Mouse (Mus musculus) ES-Bruce4 (cell line): ENCODE data around the gene Ube2a. TPM values are rescaled to one million over a fixed set of nuclear protein-coding genes. Genes with fewer than 3 reads are reported as not detected.

ENCODE experiments used
- H3K27ac ChIP-seq: 2 replicates; pipeline ENCODE4 v1.5.1; 2012; ENCODE audit warnings: low read length, inconsistent platforms; ENCODE audit not compliant: insufficient read depth
- H3K27me3 ChIP-seq: 2 replicates; pipeline ENCODE4 v1.6.1; 2012; ENCODE audit warnings: mild to moderate bottlenecking, low read length, inconsistent platforms; ENCODE audit not compliant: control insufficient read depth, poor library complexity, insufficient read depth, severe bottlenecking
- H3K36me3 ChIP-seq: 2 replicates; pipeline ENCODE4 v1.6.1; 2012; ENCODE audit warnings: inconsistent platforms, mild to moderate bottlenecking, low read length, moderate library complexity; ENCODE audit not compliant: control insufficient read depth, poor library complexity, insufficient read depth, severe bottlenecking
- H3K4me1 ChIP-seq: one replicate; pipeline ENCODE4 v1.8.1; 2011; ENCODE audit warnings: low read length; ENCODE audit not compliant: control insufficient read depth, insufficient read depth
- H3K4me3 ChIP-seq: 2 replicates; pipeline ENCODE4 v1.5.1; 2011; ENCODE audit warnings: low read depth, mild to moderate bottlenecking, low read length
- H3K9ac ChIP-seq: 2 replicates; pipeline ENCODE4 v1.6.1; 2012; ENCODE audit warnings: low read depth, mild to moderate bottlenecking, inconsistent platforms; ENCODE audit not compliant: poor library complexity, severe bottlenecking
- H3K9me3 ChIP-seq: replicated peaks from 2 replicates; pipeline ENCODE4 v1.6.1; 2012; ENCODE audit warnings: mild to moderate bottlenecking, low read length, inconsistent platforms; ENCODE audit not compliant: control insufficient read depth, poor library complexity, insufficient read depth, severe bottlenecking
- CTCF ChIP-seq: IDR thresholded peaks from one replicate; pipeline ENCODE4 v1.8.1; 2011; ENCODE audit warnings: low read depth, low read length
- EP300 ChIP-seq: IDR thresholded peaks from 2 replicates; pipeline ENCODE4 v1.6.1; 2011; ENCODE audit warnings: low read depth, low read length; ENCODE audit not compliant: insufficient read depth
- POLR2A ChIP-seq: IDR thresholded peaks from one replicate; pipeline ENCODE4 v1.8.1; 2011; ENCODE audit warnings: low read length; ENCODE audit not compliant: insufficient read depth
- polyA plus RNA-seq: library from polyadenylated mRNA; stranded (reverse); fragments of >200 nt; gene quantifications from 2 replicates; pipeline ENCODE4 v1.2.4, GENCODE M21; 2011; ENCODE audit warnings: low read depth; ENCODE audit not compliant: missing spikeins, insufficient read depth, insufficient read length

Ube2a gene
- polyA plus RNA-seq, 1 experiment, result 112 TPM

DNA sequence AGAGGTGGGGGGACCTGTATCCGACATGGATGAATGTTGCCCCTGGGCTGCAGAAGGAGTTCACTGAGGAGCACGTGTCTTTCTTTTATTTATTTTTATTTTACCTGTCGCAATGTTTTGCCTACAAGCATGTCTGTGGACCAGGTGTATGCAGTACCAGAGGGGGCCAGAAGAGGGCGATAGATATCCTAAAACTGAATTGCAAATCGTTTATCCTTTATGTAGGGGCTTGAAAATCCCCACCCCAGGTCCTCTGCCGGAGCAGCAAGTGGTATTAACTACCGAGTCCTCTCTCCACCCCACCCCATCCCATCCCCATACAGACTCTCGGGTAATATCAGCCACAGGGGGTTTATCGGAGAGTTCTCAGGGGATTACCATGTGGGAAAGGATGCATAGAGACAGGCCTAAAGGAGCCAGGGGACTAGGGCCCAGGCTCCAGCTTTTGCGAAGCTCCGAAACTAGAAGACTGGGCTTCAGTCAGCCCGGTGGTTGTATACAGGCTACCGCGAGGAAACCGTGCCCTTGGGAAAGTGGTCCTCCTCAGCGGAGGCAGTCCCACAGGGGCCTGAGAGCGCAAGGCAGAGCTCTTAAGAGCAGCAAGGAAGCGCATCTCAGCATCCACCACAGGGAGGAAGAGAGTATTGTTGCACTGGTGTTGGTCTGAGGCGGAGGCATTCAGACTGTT, 40.2 kb upstream of the Ube2a start:
- peaks cover 3% of the 10 kb centered on the region for H3K4me1 ChIP-seq
- peak overlapping the region; percentile 45 for H3K4me3 ChIP-seq
- peak overlapping the region; percentile 77 for H3K27ac ChIP-seq
- H3K9me3 ChIP-seq, result no peaks in the 10 kb centered on the region
- H3K36me3 ChIP-seq, result no peaks in the 10 kb centered on the region
- H3K27me3 ChIP-seq, result no peaks in the 10 kb centered on the region
- TF ChIP-seq EP300 (no peak), CTCF (peak; percentile 11), POLR2A (no peak)
- peak overlapping the region; percentile 66 for H3K9ac ChIP-seq

DNA sequence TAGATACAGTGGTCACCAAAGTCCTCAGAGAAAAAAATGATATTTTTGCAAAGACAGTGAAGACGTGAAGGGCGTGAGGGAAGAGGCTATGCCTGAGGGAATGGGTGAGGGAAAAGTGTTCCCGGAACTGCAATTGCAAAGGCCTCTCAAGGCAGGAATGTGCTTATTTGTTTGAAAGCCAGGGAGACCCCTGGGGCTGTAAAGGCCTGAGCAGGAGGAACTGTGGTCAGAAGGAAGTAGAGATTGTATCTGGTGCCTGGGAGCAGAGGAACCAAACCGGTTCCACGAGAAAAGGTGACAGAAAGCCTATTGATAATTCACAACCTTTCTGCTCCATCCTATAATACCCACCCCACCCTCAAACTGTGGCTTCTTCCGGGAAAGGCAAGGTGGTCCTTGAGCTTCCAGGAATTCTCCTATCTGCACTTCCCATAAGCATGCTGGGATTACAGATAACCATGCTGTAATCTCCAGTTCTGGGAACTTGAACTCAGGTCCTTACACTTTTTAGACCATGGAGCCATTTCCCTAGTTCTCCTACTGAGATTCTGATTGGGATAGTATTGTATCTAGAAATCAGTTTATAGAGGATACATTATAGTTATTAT, 36.5 kb upstream of the Ube2a start:
- H3K27me3 ChIP-seq, result no peaks in the 10 kb centered on the region
- no peak overlapping the region for H3K9ac ChIP-seq
- no peaks in the 10 kb centered on the region for H3K9me3 ChIP-seq
- no peaks in the 10 kb centered on the region for H3K36me3 ChIP-seq
- no peak overlapping the region for H3K4me3 ChIP-seq
- TF ChIP-seq POLR2A, result no peak
- TF ChIP-seq EP300, result peak; percentile 79; the same call in 1 of the 2 replicates
- peaks cover 3% of the 10 kb centered on the region for H3K4me1 ChIP-seq
- H3K27ac ChIP-seq, result peak overlapping the region; percentile 91; the same call in 1 of the 2 replicates

DNA sequence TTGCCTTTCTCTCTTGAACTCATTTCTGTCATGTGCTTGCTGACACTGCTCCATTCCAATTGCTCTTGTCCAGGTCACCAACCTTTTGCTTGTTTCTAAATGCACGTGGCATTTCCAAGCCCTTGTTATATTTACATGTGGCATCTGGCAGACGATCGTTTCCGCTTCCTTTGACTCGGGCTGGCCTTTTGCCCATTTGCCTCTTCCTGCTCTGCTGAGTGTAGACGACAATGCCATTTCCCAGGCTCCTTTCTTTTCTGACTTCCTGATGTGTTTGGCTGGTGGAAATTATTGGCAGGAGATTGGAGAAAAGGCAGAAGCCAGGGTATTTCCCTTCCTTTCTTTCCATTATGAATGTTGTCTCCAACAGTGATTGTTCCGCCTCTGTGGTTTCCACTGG, 34.3 kb upstream of the Ube2a start:
- Histone ChIP-seq H3K36me3 (no peaks in the 10 kb centered on the region), H3K4me1 (peaks cover 3% of the 10 kb centered on the region), H3K4me3 (no peak overlapping the region), H3K27ac (0 out of 2 replicates have a peak overlapping the region, but pooled peaks have one; percentile 51), H3K9ac (no peak overlapping the region), H3K9me3 (no peaks in the 10 kb centered on the region), H3K27me3 (no peaks in the 10 kb centered on the region)
- no peak for TF ChIP-seq POLR2A
- no peak for TF ChIP-seq CTCF
- no peak for TF ChIP-seq EP300

DNA sequence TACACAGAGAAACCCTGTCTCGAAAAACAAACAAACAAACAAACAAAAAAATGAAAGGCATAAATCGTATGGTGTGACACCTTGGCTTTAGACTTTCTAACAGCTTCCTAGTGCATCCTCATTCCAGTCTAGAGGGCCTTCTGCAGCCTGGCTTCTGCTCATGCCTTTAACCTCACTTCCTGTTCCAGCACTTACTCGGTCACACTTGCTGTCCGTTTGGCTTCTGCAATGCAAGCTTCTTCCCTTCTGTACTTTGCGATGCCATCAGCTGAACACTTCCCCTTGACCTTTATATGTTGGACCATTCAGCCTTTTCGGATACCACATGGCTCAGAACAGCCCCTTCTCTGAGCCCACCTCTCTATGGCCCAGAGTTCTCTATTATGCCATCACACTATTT, 32.0 kb upstream of the Ube2a start:
- Histone ChIP-seq H3K27ac (no peak overlapping the region), H3K9ac (no peak overlapping the region), H3K27me3 (no peaks in the 10 kb centered on the region), H3K9me3 (no peaks in the 10 kb centered on the region), H3K4me1 (no peaks in the 10 kb centered on the region), H3K36me3 (no peaks in the 10 kb centered on the region), H3K4me3 (no peak overlapping the region)
- TF ChIP-seq POLR2A, result no peak
- TF ChIP-seq EP300, result no peak
- no peak for TF ChIP-seq CTCF

DNA sequence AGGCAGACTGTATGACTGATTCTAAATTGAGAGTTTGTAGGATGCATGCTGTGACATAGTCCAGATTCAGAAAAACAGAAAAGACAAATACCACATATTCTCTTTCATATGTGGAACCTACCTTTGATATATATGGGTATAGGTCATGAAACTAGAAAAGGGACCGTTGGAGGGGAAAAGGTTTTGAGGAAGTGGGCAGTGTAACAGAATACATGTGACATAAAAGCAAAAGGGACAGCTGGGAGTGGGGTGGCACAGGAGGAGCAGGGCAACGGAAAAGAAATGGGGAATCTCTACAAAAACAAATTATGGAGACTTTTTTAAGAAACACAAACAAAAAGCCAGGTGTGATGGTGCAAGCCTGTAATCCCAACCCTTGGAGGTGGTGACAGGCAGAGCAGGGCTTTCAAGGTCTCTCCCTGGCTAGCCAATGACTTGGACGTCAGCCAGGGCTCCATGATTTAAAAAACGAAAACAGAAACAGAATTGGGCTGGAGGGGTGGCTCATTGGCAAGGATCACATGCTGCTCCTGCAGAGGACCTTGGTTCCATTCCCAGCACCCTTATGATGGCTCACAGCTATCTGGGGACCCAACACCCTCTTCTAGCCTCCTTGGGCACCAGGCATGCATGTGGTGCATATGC, 30.2 kb upstream of the Ube2a start:
- TF ChIP-seq CTCF (no peak), EP300 (no peak), POLR2A (no peak)
- Histone ChIP-seq H3K36me3 (no peaks in the 10 kb centered on the region), H3K9me3 (no peaks in the 10 kb centered on the region), H3K4me1 (no peaks in the 10 kb centered on the region), H3K27ac (no peak overlapping the region), H3K27me3 (no peaks in the 10 kb centered on the region), H3K4me3 (no peak overlapping the region), H3K9ac (no peak overlapping the region)

DNA sequence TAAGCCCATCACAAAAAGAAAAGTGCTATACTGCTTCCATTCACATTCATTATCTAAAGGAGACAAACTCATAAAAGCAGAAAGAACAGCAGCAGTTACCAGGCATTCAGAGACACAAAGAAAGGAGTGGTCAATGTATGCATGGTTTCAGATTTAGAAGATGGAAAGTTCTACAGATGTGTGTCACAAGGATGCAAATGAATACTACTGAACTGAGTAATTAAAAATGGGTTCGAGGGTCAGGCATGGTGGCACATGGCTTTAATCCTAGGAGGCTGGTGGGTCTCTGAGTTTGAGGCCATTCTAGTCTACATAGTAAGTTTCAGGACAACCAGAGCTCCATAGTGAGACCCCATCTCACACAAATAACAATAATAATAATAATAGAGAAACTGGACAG, 26.5 kb upstream of the Ube2a start:
- Histone ChIP-seq H3K27me3 (no peaks in the 10 kb centered on the region), H3K27ac (no peak overlapping the region), H3K4me3 (no peak overlapping the region)

More for the DNA sequence above, 26.5 kb upstream of the Ube2a start:
- no peaks in the 10 kb centered on the region for H3K9me3 ChIP-seq
- no peak for TF ChIP-seq POLR2A
- TF ChIP-seq EP300, result no peak
- no peak for TF ChIP-seq CTCF
- H3K4me1 ChIP-seq, result no peaks in the 10 kb centered on the region
- H3K9ac ChIP-seq, result no peak overlapping the region
- no peaks in the 10 kb centered on the region for H3K36me3 ChIP-seq
